Mouse (Mus musculus): ENCODE data around the gene Olfr1180.
"Not testable (repeated sequence)": the region's sequence is repeated elsewhere in the genome, so short reads cannot be mapped to it uniquely, and the experiment has no call there.

The Olfr1180 gene

GRCm38 (mm10) chr2:88419051-88419450, at the start of gene Olfr1180:
Gene Olfr1180 (minus strand): TSS chr2:88419151.
- DNase-seq, result no peak

- not testable (repeated sequence) for DNase-seq
Measured at GRCm38 (mm10) chr2:88454567-88454966, 35.6 kb upstream of the Olfr1180 start, which contains the start of gene Olfr1183. Gene Olfr1183 (plus strand): TSS chr2:88454867.

GRCm38 (mm10) chr2:88449031-88449430, 30.1 kb upstream of the Olfr1180 start, which contains the start of gene Gm13757:
Gene Gm13757 (minus strand): TSS chr2:88449131.
- DNase-seq, result no peak

DNA sequence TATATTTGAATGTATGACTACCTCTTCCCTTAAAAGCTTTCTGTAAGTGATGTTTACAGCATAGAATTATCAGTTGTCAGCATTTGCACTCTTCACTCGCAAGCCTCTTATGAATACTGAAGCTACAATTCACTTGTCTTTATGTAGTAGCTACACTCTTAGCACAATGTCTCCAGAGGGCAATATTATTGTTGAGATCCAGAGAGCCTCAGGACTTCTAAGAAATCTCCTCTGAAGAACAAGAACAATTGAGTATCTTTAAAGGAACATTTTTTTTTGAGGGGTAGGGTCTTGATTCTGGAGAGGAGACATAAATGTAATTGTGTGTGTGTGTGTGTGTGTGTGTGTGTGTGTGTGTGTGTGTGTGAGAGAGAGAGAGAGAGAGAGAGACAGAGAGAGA, 7.1 kb upstream of the Olfr1180 start, which contains the start of gene Olfr1181:
Olfr1181 (minus strand) TSS at position 101 of the 400 bp plus-strand sequence.
- no peak for DNase-seq

GRCm38 (mm10) chr2:88406353-88406752, 12.6 kb downstream of the Olfr1180 start, which contains the start of gene Olfr1179:
Gene Olfr1179 (minus strand): TSS chr2:88406453.
- no peak for DNase-seq

DNA sequence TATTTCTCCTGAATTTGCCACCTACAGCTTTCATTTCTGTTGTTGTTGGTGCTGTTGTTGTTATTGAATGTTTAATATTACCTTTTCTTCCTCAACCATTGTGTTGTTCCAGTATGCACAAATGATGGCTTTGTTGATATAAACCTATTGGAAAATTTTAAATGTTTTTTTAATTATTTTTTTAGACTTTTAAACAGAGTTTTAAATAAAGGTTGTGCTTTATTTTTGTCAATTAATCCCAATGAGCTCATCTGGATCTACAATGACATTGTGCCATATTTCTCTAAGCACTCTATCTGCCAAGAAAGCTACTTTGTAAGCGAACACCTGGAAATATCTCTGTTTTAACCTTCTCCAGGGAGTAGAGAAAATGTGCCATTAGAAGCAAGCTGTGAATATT, 32.2 kb downstream of the Olfr1180 start, which contains the start of gene Olfr1178:
Olfr1178 (plus strand) TSS at position 301 of the 400 bp plus-strand sequence.
- DNase-seq, result no peak
